Mouse (Mus musculus) limb, embryonic 14.5 days (tissue): ENCODE data around the gene Tapbpl. TPM values are rescaled to one million over a fixed set of nuclear protein-coding genes. Genes with fewer than 3 reads are reported as not detected.
A peak's percentile ranks its signal among the peaks of the same experiment; 100 is the strongest.

ENCODE experiments used
- ATAC-seq: fragments of 200-750 bp; cut with Nextera tagmentation; 2 replicates; pipeline ENCODE4 v1.8.0; 2017; ENCODE audit warnings: low read depth, moderate number of reproducible peaks, moderate TSS enrichment; ENCODE audit not compliant: low FRiP score
- DNase-seq: peaks from one replicate; pipeline ENCODE4 v3.0.0-alpha.2; 2015; ENCODE audit warnings: low spot score
- H3K27ac ChIP-seq: fragments of 300-500 bp; sonication (generic); replicated peaks from 2 replicates; pipeline ENCODE4 v1.5.1; 2014; ENCODE audit warnings: low read depth, mild to moderate bottlenecking, low read length, moderate library complexity, mixed read lengths
- H3K27me3 ChIP-seq: fragments of 300-500 bp; sonication (generic); 2 replicates; pipeline ENCODE4 v1.6.1; 2014; ENCODE audit warnings: low read length, mixed read lengths; ENCODE audit not compliant: control insufficient read depth, insufficient read depth
- H3K36me3 ChIP-seq: fragments of 300-500 bp; sonication (generic); 2 replicates; pipeline ENCODE4 v1.6.1; 2014; ENCODE audit warnings: mild to moderate bottlenecking, low read length, moderate library complexity, mixed read lengths; ENCODE audit not compliant: control insufficient read depth, insufficient read depth
- H3K4me1 ChIP-seq: fragments of 300-500 bp; sonication (generic); 2 replicates; pipeline ENCODE4 v1.6.1; 2014; ENCODE audit warnings: antibody characterized with exemption, low read length, mixed read lengths; ENCODE audit not compliant: control insufficient read depth, insufficient read depth
- H3K4me2 ChIP-seq: fragments of 300-500 bp; sonication (generic); replicated peaks from 2 replicates; pipeline ENCODE4 v1.6.1; 2014; ENCODE audit warnings: low read depth, mild to moderate bottlenecking, low read length, moderate library complexity; ENCODE audit not compliant: severe bottlenecking
- H3K4me3 ChIP-seq: fragments of 300-500 bp; sonication (generic); replicated peaks from 2 replicates; pipeline ENCODE4 v1.5.1; 2014; ENCODE audit warnings: low read length
- H3K9ac ChIP-seq: fragments of 300-500 bp; sonication (generic); 2 replicates; pipeline ENCODE4 v1.6.1; 2014; ENCODE audit warnings: mild to moderate bottlenecking, low read depth, low read length, moderate library complexity; ENCODE audit not compliant: severe bottlenecking
- H3K9me3 ChIP-seq: fragments of 300-500 bp; sonication (generic); 2 replicates; pipeline ENCODE4 v1.6.1; 2016; ENCODE audit warnings: low read length; ENCODE audit not compliant: control insufficient read depth
- POLR2A ChIP-seq: fragments of 200-500 bp; IDR thresholded peaks from 2 replicates; pipeline ENCODE4 v1.8.0; 2012; ENCODE audit warnings: inconsistent platforms, mild to moderate bottlenecking, moderate library complexity, borderline replicate concordance; ENCODE audit not compliant: insufficient read depth, insufficient read length; ENCODE audit errors: extremely low read depth
- WGBS: fragments of 180-500 bp; shearing (Covaris S2); extraction: QIAGEN DNeasy Blood & Tissue Kit; methylation state at CpG from one replicate; pipeline ENCODE4 v1.1.7; 2014; 5-methylcytosine and 5-hydroxymethylcytosine counted together
- polyA plus RNA-seq, 2 experiments: library from polyadenylated mRNA; depleted of rRNA in 1 of 2; stranded (reverse) in 1 of 2; unstranded in 1 of 2; fragments of >200 nt; fragmentation: Nextera tagmentation in 1 of 2; extraction: Ambion mirVana in 1 of 2; gene quantifications; 2 replicates each; pipeline versions ENCODE4 v1.2.1 to v1.2.3; 2012 to 2014

Gene Tapbpl
- polyA plus RNA-seq (2012; rRNA removed) (2.7 and 2.8 TPM in 2 replicates), polyA plus RNA-seq (2014; fragmentation: Nextera tagmentation; extraction: Ambion mirVana) (3.4 and 3.7 TPM in 2 replicates)

DNA sequence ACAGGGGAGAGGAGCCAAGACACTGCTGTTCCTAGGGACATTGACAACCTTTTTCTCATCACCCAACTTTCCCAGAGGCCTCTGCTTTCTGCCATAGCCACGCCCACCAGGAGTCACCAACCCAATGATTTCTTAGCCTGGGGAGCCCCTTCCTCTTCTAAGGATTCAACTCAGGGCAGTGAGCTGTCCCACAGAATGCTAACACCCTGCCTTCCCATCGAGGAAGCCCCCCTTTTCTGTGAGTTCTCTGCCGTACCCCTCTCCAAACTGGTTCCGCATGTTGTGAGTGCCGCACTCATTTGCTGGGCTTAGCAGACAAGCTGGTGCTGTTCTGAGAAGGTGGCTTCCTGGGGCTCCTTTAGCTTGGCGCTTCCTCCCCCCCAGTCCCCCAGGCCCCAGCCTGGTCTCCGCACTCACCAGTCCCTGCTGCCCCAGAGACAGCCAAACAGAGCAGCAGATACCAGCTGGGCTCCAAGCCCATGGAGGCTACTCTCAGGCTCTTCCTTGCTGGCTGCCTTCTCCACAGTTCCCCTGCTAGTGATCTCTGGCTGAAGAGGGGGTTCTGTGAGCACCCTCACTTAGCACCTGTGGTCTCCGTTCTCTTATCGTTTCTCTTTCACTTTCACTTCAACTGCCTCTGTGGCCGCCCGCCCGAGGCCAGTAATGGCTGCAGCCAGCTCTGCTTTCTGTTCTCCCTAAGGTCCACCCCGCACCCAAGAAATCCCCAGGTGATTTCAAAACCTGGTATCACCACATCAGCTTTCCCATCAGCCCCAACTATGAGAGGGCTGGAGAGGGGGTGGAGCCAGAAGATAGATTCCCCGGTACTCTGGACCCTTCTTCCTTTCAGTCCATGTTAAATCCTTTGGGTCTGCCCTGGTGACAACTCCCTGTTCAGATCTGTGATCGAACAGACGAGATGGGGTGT lies at the start of gene Tapbpl:
Tapbpl (minus strand) TSS at position 744 of the 928 bp plus-strand sequence.
- Histone ChIP-seq H3K4me1 (peaks cover 5% of the 10 kb centered on the region), H3K4me3 (peak within 1 kb of the TSS; percentile 46), H3K27ac (peak within 1 kb of the TSS; percentile 46), H3K27me3 (no peaks in the 10 kb centered on the region), H3K4me2 (peak within 1 kb of the TSS; percentile 91), H3K36me3 (no peaks in the 10 kb centered on the region), H3K9me3 (no peaks in the 10 kb centered on the region), H3K9ac (peak within 1 kb of the TSS; percentile 77)
- TF ChIP-seq POLR2A = no peak
- 5% methylated on average over 16 of the region's 16 CpGs for WGBS
- peak; percentile 57 for DNase-seq
- ATAC-seq = peak; percentile 35; the same call in 1 of the 2 replicates

DNA sequence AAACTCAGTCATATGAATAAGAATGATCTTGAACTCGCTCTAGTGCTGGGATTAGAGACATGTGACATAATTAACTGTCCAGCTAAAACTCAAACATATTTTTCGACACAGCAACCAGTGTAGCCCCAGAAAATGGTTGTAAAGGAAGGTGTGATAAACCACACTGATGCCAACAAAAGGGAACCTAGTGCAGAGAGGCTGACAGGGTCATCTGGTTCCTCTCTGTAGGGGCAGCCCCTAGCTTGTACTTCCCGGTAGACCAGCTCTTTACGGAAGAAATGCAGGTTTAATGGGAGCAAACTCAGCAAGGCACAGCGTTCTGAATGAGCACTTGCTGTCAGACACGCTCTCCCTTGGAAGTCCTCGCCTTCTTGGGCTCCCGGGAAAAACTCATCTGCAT lies 48.1 kb upstream of the Tapbpl start:
- Histone ChIP-seq H3K4me2 (no peak overlapping the region), H3K9me3 (no peaks in the 10 kb centered on the region), H3K4me1 (no peaks in the 10 kb centered on the region), H3K4me3 (no peak overlapping the region), H3K36me3 (no peaks in the 10 kb centered on the region), H3K9ac (no peak overlapping the region), H3K27me3 (no peaks in the 10 kb centered on the region), H3K27ac (no peak overlapping the region)
- WGBS = 52% methylated on average over 8 of the region's 8 CpGs
- DNase-seq (no peak), ATAC-seq (no peak)
- no peak for TF ChIP-seq POLR2A

DNA sequence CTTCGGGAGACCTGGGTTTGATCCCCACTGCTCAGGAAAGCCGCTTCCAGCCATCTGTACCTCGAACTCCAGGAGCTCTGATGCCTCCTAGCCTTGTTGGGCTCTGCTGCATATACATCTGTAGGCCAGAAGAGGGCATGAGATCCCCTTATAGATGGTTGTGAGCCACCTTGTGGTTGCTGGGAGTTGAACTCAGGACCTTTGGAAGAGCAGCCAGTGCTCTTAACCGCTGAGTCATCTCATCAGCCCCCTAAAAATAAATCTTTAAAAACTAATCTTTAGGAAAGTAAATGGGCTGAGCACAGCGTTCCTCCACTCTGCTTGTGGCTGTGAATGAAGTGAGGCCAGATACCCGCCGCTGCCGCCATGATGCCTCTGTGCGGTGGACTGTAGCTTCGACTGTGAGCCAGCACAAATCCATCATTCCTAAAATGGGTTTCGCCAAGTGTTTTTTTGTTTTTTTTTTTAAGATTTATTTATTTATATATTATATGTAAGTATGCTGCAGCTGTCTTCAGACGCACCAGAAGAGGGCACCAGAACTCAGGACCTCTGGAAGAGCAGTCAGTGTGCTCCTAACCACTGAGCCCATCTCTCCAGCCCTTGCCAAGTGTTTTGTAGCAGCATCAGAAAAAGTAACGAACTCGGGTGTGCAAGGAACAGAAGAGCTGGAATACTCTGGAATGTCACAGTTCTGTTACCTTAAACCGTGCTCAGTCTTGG lies 43.3 kb upstream of the Tapbpl start:
- DNase-seq = peak; percentile 46
- Histone ChIP-seq H3K36me3 (no peaks in the 10 kb centered on the region), H3K9ac (no peak overlapping the region), H3K27ac (no peak overlapping the region), H3K9me3 (no peaks in the 10 kb centered on the region), H3K27me3 (no peaks in the 10 kb centered on the region), H3K4me3 (no peak overlapping the region), H3K4me2 (no peak overlapping the region), H3K4me1 (peaks cover 4% of the 10 kb centered on the region; the same call in 1 of the 2 replicates)
- no peak for ATAC-seq
- no peak for TF ChIP-seq POLR2A
- WGBS = 59% methylated on average over 15 of the region's 15 CpGs

DNA sequence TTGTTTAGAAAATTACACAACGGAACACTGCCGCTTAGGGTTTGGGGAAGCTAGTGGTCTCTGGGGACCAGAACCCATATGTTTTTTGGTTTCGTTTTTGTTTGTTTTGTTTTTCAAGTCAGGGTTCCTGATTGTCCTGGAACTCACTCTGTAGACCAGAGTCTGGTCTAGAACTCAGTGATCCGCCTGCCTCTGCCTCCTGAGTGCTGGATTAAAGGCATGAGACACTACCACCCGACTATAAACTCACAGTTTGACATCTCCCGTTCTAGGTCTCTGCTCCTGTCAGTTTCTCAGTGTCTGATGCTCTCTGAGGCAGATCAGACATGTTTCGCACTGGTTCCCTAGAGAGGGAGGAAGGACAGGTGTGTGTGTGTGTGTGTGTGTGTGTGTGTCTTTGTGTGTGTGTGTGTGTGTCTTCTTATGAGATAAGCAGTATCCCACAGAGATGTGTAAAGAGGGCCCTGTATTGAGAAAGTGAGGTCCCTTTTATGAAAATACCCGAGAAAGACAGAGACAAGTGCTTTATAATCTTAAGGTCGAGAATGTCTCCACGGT lies 40.6 kb upstream of the Tapbpl start:
- WGBS = 76% methylated on average over 10 of the region's 10 CpGs

More for the DNA sequence above, 40.6 kb upstream of the Tapbpl start:
- Histone ChIP-seq H3K9ac (no peak overlapping the region), H3K36me3 (no peaks in the 10 kb centered on the region), H3K27me3 (no peaks in the 10 kb centered on the region), H3K4me1 (peaks cover 4% of the 10 kb centered on the region; the same call in 1 of the 2 replicates), H3K27ac (no peak overlapping the region), H3K4me3 (no peak overlapping the region), H3K9me3 (no peaks in the 10 kb centered on the region), H3K4me2 (no peak overlapping the region)
- ATAC-seq = no peak
- TF ChIP-seq POLR2A = no peak
- no peak for DNase-seq
